Mouse (Mus musculus) midbrain, embryonic 16.5 days (tissue): Measurements from ENCODE around the gene Cfap70. TPM values are rescaled to one million over a fixed set of nuclear protein-coding genes. Genes with fewer than 3 reads are reported as not detected.
A peak's percentile ranks its signal among the peaks of the same experiment; 100 is the strongest.

Experiments
- ATAC-seq: fragments of 200-750 bp; cut with Nextera tagmentation; 2 replicates; pipeline ENCODE4 v1.8.0; 2017; ENCODE audit warnings: moderate TSS enrichment
- H3K27ac ChIP-seq: fragments of 300-500 bp; sonication (generic); 2 replicates; pipeline ENCODE4 v1.5.1; 2014; ENCODE audit warnings: mild to moderate bottlenecking, low read length, mixed read lengths
- H3K27me3 ChIP-seq: fragments of 300-500 bp; sonication (generic); 2 replicates; pipeline ENCODE4 v1.6.1; 2014; ENCODE audit warnings: low read depth, low read length, mixed read lengths; ENCODE audit not compliant: control insufficient read depth, insufficient read depth
- H3K36me3 ChIP-seq: fragments of 300-500 bp; sonication (generic); 2 replicates; pipeline ENCODE4 v1.6.1; 2014; ENCODE audit warnings: mild to moderate bottlenecking, low read length, moderate library complexity, mixed read lengths; ENCODE audit not compliant: control insufficient read depth, insufficient read depth
- H3K4me1 ChIP-seq: fragments of 300-500 bp; sonication (generic); 2 replicates; pipeline ENCODE4 v1.6.1; 2014; ENCODE audit warnings: mild to moderate bottlenecking, low read length, mixed read lengths; ENCODE audit not compliant: control insufficient read depth, insufficient read depth
- H3K4me2 ChIP-seq: fragments of 300-500 bp; sonication (generic); 2 replicates; pipeline ENCODE4 v1.6.1; 2014; ENCODE audit warnings: mild to moderate bottlenecking, low read length, mixed read lengths
- H3K4me3 ChIP-seq: fragments of 300-500 bp; sonication (generic); 2 replicates; pipeline ENCODE4 v1.5.1; 2014; ENCODE audit warnings: low read depth, mild to moderate bottlenecking, low read length, moderate library complexity, mixed read lengths
- H3K9ac ChIP-seq: fragments of 300-500 bp; sonication (generic); 2 replicates; pipeline ENCODE4 v1.6.1; 2014; ENCODE audit warnings: low read depth, low read length, mixed read lengths
- H3K9me3 ChIP-seq: fragments of 300-500 bp; sonication (generic); replicated peaks from 2 replicates; pipeline ENCODE4 v1.6.1; 2014; ENCODE audit warnings: mild to moderate bottlenecking, low read length, mixed read lengths; ENCODE audit not compliant: control insufficient read depth, poor library complexity, severe bottlenecking
- WGBS: fragments of 180-500 bp; shearing (Covaris S2); extraction: QIAGEN DNeasy Blood & Tissue Kit; methylation state at CpG from one replicate; pipeline ENCODE4 v1.1.7; 2014; 5-methylcytosine and 5-hydroxymethylcytosine counted together
- polyA plus RNA-seq: library from polyadenylated mRNA; unstranded; fragments of >200 nt; fragmentation: Nextera tagmentation; extraction: Ambion mirVana; gene quantifications from 2 replicates; pipeline ENCODE4 v1.2.1, GENCODE M21; 2015

The Cfap70 gene
- polyA plus RNA-seq, 1 experiment from 2014 or later, result 1.3 TPM

- Histone ChIP-seq H3K27ac (no peak overlapping the region), H3K27me3 (no peaks in the 10 kb centered on the region)
These were observed 26.8 kb upstream of the Cfap70 start for GRCm38 (mm10) chr14:20478801-20479200.

GRCm38 (mm10) chr14:20478385-20478784 lies 26.4 kb upstream of the Cfap70 start:
- WGBS, result 56% methylated on average over 3 of the region's 3 CpGs
- H3K4me3 ChIP-seq, result no peak overlapping the region
- no peaks in the 10 kb centered on the region for H3K36me3 ChIP-seq
- H3K27ac ChIP-seq, result no peak overlapping the region
- no peak overlapping the region for H3K9ac ChIP-seq
- ATAC-seq, result no peak
- peaks cover 5% of the 10 kb centered on the region; the same call in 1 of the 2 replicates for H3K4me1 ChIP-seq
- no peaks in the 10 kb centered on the region for H3K9me3 ChIP-seq
- H3K4me2 ChIP-seq, result no peak overlapping the region
- H3K27me3 ChIP-seq, result no peaks in the 10 kb centered on the region

More at GRCm38 (mm10) chr14:20478801-20479200, 26.8 kb upstream of the Cfap70 start:
- ATAC-seq, result no peak
- H3K4me3 ChIP-seq, result peak overlapping the region; percentile 77
- peaks cover 5% of the 10 kb centered on the region; the same call in 1 of the 2 replicates for H3K4me1 ChIP-seq
- H3K4me2 ChIP-seq, result peak overlapping the region; percentile 89
- 40% methylated on average over 7 of the region's 7 CpGs for WGBS
- no peak overlapping the region for H3K9ac ChIP-seq
- no peaks in the 10 kb centered on the region for H3K36me3 ChIP-seq
- H3K9me3 ChIP-seq, result no peaks in the 10 kb centered on the region

GRCm38 (mm10) chr14:20477261-20478025 lies 25.4 kb upstream of the Cfap70 start:
- no peak for ATAC-seq
- 38% methylated on average over 4 of the region's 4 CpGs for WGBS
- no peaks in the 10 kb centered on the region for H3K27me3 ChIP-seq
- H3K4me2 ChIP-seq, result no peak overlapping the region
- H3K9ac ChIP-seq, result no peak overlapping the region
- no peaks in the 10 kb centered on the region for H3K36me3 ChIP-seq
- H3K9me3 ChIP-seq, result no peaks in the 10 kb centered on the region
- peaks cover 5% of the 10 kb centered on the region; the same call in 1 of the 2 replicates for H3K4me1 ChIP-seq
- H3K4me3 ChIP-seq, result no peak overlapping the region
- no peak overlapping the region for H3K27ac ChIP-seq

- H3K9ac ChIP-seq, result no peak overlapping the region
- H3K4me3 ChIP-seq, result no peak overlapping the region
- H3K4me1 ChIP-seq, result no peaks in the 10 kb centered on the region
- peaks cover 9% of the 10 kb centered on the region for H3K36me3 ChIP-seq
- 75% methylated on average over 14 of the region's 14 CpGs for WGBS
- H3K27ac ChIP-seq, result no peak overlapping the region
- H3K27me3 ChIP-seq, result no peaks in the 10 kb centered on the region
- no peaks in the 10 kb centered on the region for H3K9me3 ChIP-seq
- H3K4me2 ChIP-seq, result no peak overlapping the region
- no peak for ATAC-seq
These were observed 8.2 kb upstream of the Cfap70 start for GRCm38 (mm10) chr14:20460216-20460615.

DNA sequence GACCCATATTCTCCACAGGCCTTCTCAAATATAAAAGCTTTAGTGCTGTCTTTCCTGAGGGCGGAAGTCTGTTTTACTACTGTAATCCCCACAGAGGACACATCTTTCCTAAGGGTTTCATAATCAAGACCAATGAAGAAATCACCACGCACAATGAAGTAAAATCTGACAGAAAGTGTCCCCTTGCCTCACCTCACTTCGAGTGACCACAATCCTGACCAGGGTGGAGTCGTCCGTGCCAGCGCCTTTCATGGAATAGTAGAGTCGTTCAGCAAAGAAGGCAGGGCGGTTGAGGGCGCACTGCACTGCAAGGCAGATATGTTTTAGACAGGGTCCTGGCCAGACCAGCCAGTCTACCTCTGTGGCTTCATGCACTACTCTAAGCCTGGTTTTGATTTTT lies 6.4 kb upstream of the Cfap70 start:
- no peaks in the 10 kb centered on the region for H3K9me3 ChIP-seq
- no peaks in the 10 kb centered on the region for H3K27me3 ChIP-seq

DNA sequence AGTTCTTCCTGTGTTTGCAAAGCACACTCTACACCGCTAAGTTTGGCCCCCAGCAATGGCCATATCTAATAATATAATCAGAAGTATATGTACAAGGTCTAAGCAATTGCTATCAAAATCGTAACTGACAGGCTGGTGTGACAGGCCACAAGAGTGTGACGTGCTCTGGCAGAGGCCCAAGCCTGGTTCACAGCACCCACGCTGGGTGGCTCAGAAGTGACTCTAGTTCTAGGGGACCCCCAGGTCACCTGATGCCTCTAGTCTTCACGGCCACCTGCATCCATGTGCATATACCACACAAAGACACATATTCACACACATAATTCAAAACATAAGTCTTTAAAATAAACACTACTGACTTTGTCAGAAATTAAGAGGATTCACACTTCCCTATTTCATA lies 903 bp upstream of the Cfap70 start:
- Histone ChIP-seq H3K36me3 (no peaks in the 10 kb centered on the region; the same call in 1 of the 2 replicates), H3K27ac (no peak overlapping the region), H3K4me2 (no peak overlapping the region), H3K4me3 (no peak overlapping the region), H3K4me1 (peaks cover 3% of the 10 kb centered on the region; the same call in 1 of the 2 replicates), H3K9ac (no peak overlapping the region), H3K9me3 (no peaks in the 10 kb centered on the region), H3K27me3 (no peaks in the 10 kb centered on the region)
- 0 out of 2 replicates have a peak, but pooled peaks have one; percentile 55 for ATAC-seq
- WGBS, result 93% methylated on average over 5 of the region's 5 CpGs

More for the DNA sequence above, 6.4 kb upstream of the Cfap70 start:
- no peak for ATAC-seq
- H3K9ac ChIP-seq, result no peak overlapping the region
- H3K4me1 ChIP-seq, result no peaks in the 10 kb centered on the region
- WGBS, result 93% methylated on average over 9 of the region's 9 CpGs
- peaks cover 3% of the 10 kb centered on the region; the same call in 1 of the 2 replicates for H3K36me3 ChIP-seq
- H3K27ac ChIP-seq, result no peak overlapping the region
- no peak overlapping the region for H3K4me3 ChIP-seq
- H3K4me2 ChIP-seq, result no peak overlapping the region

DNA sequence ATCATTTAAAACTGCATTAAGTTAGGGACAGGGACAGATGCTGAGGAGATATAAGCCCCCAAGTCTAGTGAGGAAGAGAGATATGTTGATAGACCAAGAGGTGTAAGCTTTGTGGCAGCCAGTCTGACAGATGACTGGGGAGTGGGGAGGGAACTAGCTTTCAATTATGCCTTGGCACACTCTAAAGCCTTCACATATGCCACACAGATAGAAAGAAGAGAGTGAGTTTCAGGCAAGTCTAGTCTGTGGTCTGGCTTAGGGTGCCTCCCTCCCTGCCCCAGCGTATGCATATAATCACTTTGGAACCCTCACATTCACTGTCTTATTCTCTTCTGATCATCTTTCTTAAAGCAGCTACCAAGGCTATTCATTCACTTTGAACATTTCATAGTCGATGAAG lies 724 bp downstream of the Cfap70 start:
- H3K9me3 ChIP-seq, result no peaks in the 10 kb centered on the region
- H3K4me1 ChIP-seq, result peaks cover 3% of the 10 kb centered on the region; the same call in 1 of the 2 replicates
- H3K36me3 ChIP-seq, result no peaks in the 10 kb centered on the region; the same call in 1 of the 2 replicates
- H3K9ac ChIP-seq, result peak overlapping the region; percentile 49
- peak overlapping the region; percentile 66; the same call in 1 of the 2 replicates for H3K27ac ChIP-seq
- ATAC-seq, result 0 out of 2 replicates have a peak, but pooled peaks have one; percentile 50
- 11% methylated on average over 2 of the region's 2 CpGs for WGBS
- H3K4me3 ChIP-seq, result peak overlapping the region; percentile 43
- no peaks in the 10 kb centered on the region for H3K27me3 ChIP-seq
- H3K4me2 ChIP-seq, result peak overlapping the region; percentile 76

DNA sequence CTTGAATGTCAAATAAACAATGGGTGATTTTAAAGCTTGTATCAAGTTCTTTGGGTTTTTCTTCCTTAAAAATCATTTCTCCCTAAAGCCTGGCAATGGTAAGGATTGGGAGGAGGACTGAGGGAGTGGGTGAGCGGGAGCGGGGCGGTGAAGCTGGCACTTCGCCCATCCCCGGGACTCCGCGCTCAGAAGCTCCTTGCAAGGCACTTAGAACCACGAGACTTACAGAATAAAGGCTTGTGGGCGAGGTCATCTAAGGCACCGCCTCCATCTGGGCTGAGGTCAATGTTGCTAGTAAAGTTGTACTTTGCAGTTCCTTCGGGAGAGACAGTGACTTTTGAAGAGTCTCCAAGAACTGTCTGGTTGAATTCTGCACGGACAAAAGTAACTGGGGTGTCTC lies 4.8 kb downstream of the Cfap70 start:
- no peak overlapping the region for H3K4me2 ChIP-seq

GRCm38 (mm10) chr14:20442252-20442651 lies 9.8 kb downstream of the Cfap70 start:
- no peaks in the 10 kb centered on the region for H3K27me3 ChIP-seq
- no peak overlapping the region for H3K27ac ChIP-seq
- no peaks in the 10 kb centered on the region for H3K36me3 ChIP-seq
- H3K4me1 ChIP-seq, result no peaks in the 10 kb centered on the region
- ATAC-seq, result no peak
- no peak overlapping the region for H3K4me2 ChIP-seq
- WGBS, result 39% methylated on average over 17 of the region's 17 CpGs
- H3K9me3 ChIP-seq, result no peaks in the 10 kb centered on the region
- no peak overlapping the region for H3K4me3 ChIP-seq
- no peak overlapping the region for H3K9ac ChIP-seq

More for the DNA sequence above, 4.8 kb downstream of the Cfap70 start:
- Histone ChIP-seq H3K4me1 (peaks cover 3% of the 10 kb centered on the region; the same call in 1 of the 2 replicates), H3K27ac (no peak overlapping the region), H3K4me3 (no peak overlapping the region), H3K9me3 (no peaks in the 10 kb centered on the region), H3K9ac (no peak overlapping the region), H3K27me3 (no peaks in the 10 kb centered on the region), H3K36me3 (no peaks in the 10 kb centered on the region)
- WGBS, result 55% methylated on average over 12 of the region's 12 CpGs
- no peak for ATAC-seq
